Mouse (Mus musculus): Measurements from ENCODE around the gene Cnr2.
"Not testable (repeated sequence)": the region's sequence is repeated elsewhere in the genome, so short reads cannot be mapped to it uniquely, and the experiment has no call there.

The Cnr2 gene

DNA sequence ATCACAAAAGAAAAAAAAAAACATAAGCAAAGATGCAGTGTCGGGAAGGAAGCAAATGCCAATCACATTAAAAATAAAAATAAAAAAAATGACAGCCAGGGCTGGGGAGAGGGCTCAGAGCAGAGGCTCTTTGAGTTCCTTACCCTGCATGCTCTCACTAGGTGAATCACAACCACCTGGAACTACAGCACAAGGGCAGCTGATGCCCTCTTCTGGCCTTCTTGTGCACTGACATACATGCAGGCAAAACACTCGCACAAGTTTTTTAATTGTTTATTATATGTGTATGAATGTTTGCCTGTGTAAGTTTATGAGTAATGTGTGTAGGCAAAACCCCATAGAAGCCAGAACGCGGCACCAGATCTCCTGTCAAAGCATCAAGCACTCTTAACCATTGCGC lies 36.6 kb downstream of the Cnr2 start:
- DNase-seq (ENCODE audit: low spot score in 2 of 2) = no peak

DNA sequence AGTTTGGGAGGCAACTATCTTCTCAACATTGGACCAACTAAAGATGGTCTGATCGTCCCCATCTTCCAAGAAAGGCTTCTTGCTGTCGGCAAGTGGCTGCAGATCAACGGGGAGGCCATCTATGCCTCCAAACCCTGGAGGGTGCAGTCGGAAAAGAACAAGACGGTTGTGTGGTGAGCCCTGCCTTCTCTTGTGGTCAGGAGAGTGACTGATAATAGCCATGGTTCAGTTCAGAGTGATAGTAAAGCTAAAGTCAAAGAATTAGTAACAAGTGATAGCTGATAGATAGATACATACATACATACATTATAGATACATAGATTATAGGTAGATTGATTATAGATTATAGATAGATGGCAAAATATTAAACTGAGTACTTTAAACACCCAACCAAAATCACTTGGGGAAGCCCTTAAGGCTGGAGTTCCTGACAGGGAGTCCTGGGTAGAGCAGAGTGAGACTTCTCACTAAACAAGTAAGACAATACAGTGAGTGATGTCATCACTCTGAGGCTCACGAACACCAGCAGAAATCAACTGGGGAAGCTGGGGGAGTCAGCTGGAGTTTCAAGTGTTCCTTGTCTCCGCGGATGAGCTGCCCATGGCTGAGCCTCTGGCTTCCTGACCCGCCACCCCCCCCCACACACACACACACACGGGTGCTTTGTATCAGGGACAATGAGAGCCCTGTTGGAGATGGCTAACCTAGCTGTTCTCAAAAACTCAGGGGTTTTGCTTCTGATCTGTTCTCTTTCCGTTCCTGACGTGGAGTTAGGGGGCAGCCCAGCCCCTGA lies 39.7 kb downstream of the Cnr2 start:
- DNase-seq (ENCODE audit: low spot score in 2 of 2) = no peak

DNA sequence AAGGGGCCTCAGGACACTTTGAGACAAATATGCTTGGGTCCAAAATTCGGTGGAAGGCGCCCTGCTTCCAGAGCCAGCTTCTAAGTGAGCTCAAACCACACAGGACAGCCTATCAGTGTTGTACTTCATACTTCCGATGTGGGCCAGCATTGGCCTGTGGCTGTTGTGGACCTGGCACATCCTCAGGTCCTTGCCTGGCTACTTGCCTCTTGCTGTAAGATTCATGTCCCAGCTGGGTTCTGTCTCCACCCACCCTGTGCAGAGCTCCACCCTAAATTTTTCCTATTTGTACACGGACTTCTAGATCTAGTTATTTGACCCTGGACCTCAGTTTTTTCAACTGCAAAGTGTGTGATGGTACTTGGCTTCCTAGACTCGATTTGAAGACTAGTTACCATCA lies 40.3 kb downstream of the Cnr2 start:
- DNase-seq (ENCODE audit: low spot score in 2 of 2) = peak in 1 of 2 experiments; percentile 67

DNA sequence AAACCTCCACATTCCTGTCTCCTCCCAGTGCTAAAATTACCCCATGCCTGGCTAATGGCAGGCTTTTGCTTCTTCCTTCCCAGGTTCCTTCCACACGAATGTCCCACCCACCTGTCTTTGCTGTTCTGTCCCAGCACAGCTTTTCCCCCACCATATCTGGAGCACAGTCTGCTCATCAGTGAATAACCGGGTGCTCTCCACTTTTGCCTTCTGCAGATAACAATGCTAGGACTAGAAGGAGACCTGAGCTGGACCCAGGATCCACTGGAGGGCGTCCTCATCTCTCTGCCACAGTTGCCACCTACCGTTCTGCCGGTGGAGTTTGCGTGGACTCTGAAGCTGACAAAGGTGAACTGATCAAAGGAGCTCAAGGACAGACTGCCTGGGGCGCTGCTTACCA lies 43.7 kb downstream of the Cnr2 start:
- no peak for DNase-seq (ENCODE audit: low spot score in 2 of 2)

DNA sequence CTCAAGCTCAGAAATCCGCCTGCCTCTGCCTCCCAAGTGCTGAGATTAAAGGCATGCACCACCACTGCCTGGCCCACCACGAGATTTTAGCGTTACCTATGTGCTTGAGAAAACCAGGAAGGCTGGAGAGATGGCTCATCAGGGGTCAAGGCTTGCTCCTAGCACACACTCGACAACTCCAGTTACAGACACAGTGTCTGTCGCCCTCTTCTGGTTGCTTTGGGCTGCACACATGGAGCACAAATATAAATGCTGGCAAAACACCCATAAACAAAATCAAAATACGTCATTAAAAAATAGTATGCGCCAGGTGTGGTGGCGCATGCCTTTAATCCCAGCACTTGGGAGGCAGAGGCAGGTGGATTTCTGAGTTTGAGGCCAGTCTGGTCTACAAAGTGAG lies 45.8 kb downstream of the Cnr2 start:
- not testable (repeated sequence) for DNase-seq (ENCODE audit: low spot score in 2 of 2)

DNA sequence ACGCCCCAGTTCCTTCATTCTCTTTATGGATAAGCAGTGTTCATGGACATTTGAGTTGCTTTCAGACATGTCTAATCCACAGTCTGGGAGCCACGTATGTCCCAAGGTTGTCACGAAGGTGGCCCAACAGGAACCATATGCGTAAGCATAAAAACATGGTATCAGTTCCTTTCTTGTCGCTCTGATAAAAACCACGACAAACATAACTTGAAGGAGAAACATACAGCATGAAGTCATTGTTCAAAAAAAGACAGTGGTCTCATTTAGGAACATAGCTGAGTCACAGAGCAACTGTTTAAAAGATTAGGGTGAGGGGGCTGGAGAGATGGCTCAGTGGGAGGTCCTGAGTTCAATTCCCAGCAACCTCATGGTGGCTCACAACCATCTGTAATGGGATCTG lies 47.0 kb downstream of the Cnr2 start:
- no peak for DNase-seq (ENCODE audit: low spot score in 2 of 2)

DNA sequence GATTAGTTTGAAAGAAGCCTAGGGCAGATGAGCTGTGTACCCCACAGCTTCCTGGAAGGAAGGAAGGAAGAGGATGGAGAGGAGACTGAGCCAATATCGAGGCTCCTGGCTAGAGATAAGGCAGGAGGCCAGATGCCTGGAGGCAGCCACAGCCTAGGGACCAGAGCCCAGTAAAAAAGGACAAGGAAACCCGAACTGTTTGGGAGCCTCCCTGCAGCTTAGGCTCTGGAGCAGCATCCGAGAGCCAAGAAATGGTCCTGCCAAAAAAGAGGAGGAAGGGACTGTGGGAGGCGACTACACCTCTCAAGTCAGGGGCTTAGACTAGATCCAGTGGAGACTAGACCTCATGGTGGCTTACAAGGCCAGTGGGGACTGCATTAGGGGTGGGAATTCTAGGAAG lies 48.2 kb downstream of the Cnr2 start:
- DNase-seq (ENCODE audit: low spot score in 2 of 2) = no peak

DNA sequence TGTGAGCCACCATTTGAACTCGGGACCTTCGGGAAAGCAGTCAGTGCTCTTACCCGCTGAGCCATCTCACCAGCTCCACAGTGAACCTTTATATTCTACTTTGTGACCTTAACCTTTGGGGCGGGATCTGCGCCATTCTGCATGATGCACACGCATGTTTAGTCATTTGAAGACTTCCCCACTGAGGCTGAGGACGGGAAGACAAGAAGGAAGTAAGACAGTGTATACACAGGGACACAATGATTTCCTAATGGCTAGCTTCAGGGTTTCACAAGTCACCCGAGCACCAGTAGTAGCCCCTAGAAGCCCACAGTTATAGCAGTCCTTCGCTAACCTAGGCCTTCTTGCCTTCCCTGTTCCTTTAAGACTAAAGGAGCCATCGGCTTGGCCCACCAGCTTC lies 50.5 kb downstream of the Cnr2 start:
- DNase-seq (ENCODE audit: low spot score in 2 of 2) = no peak

DNA sequence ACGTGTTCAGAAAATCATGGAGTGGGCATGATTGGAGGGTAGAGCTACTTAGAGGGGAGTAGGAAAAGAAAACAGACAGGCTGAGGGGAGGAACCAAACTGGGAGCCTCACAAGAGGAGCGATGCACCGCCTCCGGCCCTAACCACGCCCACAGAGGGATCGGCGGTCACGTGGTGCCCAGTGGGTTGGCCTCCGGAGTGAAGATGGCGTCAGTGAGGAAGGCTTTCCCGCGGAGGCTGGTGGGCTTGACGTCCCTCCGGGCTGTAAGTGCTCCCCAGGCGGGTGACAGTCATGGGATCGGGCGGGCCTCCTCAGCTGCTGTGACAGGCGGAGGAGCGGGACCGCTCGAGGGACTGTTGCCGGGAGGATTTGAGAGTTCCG lies 51.1 kb downstream of the Cnr2 start, which contains the start of gene Hmgcl:
Gene Hmgcl (plus strand): TSS at position 171 of the 381 bp plus-strand sequence.
- DNase-seq (ENCODE audit: low spot score in 2 of 2) = peak; percentile 95 to 96

DNA sequence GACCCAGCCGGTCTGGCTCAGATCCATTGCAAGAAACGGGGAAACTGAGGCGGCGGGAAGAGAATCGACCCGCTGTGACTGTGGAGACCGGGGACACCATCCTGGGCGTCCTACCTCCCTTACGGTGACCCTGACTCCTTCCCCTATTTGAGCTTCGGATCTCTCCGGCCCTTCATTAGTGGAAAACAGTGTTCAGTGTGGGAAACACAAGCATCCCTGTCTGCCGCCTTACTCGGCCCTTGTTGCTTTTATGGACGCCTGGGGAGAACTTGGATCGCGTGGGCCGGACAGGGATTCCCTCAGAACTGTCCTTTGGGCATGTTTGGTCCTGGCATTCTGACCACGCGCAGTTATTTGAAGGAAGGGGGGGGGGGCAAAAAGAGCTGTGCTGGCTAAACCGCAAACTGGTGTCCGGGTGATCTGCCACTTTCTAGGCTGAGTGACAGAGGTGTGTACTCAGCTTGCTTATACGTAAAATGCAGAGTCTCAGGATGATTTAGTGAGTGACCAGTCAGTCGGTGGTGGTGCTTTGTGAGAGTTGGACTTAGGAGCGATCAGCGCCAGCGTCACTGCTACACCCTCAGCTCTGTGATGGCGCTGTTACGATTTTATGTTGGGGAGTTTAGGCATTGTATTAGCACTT lies 51.6 kb downstream of the Cnr2 start:
- no peak for DNase-seq (ENCODE audit: low spot score in 2 of 2)

DNA sequence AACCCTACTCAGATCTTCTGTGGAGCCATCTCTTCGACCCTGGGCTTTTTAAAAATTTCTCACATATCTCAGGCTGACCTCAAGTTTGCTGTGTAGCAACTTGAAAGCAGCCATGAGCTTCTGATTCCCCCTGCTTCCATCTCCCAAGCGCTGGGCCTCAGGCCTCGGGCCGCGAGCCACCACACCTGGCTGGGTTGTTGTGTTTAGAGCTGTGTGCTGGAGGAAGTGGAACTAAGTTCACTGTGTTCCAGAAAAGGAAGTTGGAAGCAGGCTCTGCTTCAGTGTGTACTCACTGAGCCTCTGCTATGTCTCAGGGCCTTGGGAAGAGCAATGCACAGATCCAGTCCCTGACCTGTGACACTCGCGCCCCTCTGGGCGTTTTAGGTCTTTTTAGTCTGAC lies 52.9 kb downstream of the Cnr2 start:
- DNase-seq (ENCODE audit: low spot score in 2 of 2) = no peak

DNA sequence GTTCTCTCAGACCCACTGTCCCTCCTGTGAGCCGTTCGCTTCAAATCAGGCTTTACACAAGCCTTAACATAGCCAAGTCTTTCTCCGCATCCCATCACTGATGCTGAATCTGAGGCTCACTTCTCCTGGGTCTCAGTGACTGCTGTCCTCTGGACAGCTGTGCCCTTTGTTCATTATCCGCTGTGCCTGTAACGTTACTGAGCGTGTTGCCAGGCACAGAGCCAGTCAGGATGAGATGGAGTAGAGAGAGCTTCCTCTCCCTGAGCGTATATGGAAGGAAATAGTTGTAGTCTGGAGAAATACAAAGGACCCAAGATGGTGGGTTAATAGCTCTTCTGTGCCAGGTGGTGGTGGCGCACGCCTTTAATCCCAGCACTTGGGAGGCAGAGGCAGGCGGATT lies 54.3 kb downstream of the Cnr2 start:
- DNase-seq (ENCODE audit: low spot score in 2 of 2) = no peak

DNA sequence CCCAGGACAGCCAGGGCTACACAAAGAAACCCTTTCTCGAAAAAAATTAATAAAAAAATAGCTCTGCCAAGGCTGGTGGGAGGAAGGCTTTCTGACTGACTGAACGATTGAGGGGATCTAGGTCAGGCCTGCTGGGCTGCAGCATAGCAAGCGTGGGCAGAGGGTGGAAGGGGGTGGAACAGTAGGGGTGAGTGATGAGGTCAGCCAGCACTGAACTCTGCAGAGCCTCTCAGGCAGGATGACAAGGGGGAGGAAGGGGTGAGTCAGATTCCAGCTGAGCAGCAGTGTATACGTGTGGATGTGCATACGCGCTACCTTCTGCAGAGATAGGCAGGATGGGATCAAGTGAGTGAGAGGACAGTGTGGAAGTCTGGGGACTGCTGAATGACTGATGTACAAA lies 54.7 kb downstream of the Cnr2 start:
- DNase-seq (ENCODE audit: low spot score in 2 of 2) = no peak

DNA sequence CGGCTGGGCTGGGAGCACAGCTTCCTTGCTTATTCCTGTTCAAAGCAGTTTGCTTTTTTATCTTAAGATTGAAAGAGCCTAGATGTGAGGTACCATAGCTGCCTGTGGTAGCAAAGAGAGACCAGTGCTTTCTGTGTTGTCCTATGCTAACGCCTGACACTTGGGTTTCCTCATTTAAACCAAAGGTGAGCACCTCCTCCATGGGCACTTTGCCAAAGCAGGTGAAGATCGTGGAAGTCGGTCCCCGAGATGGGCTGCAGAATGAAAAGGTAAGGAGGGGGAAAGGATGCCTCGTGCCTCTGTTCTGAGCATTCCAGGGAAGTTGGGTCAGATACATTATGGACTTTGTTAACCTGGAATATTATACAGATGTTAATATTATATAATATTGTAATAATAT lies 55.2 kb downstream of the Cnr2 start:
- no peak for DNase-seq (ENCODE audit: low spot score in 2 of 2)

DNA sequence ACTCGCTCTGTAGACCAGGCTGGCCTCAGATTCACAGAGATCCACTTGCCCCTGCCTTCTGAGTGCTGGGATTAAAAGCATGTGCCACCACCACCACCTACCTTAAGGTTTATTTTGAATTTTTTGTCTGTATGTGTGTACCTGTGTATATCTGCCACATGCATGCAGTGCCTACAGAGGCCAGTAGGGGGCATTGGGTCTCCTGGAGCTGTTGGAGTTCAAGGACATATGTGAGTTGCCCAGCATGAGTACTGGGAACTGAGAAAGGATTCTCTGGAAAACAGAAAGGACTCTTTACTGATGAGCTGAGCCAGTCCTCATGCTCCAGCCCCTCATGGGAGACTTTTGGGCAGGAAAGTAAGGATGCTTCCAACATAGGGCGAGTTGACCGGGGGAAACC lies 56.3 kb downstream of the Cnr2 start:
- no peak for DNase-seq (ENCODE audit: low spot score in 2 of 2)

DNA sequence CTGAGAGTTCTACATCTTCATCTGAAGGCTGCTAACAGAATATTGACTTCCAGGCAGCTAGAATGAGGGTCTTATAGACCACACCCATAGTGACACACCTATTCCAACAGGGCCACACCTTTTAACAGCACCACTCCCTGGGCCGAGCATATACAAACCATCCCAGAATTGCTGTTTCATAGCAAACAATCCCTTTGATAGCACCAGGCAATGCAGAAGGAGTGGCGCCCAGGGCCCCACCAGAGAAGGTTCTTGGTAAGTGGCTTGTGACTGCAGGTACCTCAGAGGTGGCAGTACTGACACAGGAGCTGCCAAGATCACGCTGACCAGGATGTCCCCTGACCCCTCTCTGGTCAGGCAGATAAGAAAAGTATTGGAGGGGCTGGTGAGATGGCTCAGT lies 58.0 kb downstream of the Cnr2 start:
- DNase-seq (ENCODE audit: low spot score in 2 of 2) = no peak

DNA sequence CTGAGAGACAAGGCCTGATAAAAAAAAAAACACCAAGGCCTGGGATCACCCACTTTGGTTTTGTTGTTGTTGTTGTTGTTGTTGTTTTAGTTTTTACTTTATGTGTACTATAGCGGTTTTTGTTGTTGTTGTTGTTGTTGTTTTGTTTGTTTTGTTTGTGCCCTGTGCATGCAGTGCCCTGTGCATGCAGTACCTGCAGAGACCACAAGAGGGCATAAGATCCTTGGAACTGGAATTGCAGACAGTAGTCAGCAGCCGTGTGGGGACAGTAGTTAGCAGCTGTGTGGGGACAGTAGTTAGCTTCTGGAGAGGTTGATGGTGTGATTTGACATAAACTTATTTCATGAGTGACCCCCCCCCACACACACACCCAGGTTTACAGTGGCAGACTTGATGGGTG lies 59.0 kb downstream of the Cnr2 start:
- DNase-seq (ENCODE audit: low spot score in 2 of 2) = peak; percentile 56 to 66

DNA sequence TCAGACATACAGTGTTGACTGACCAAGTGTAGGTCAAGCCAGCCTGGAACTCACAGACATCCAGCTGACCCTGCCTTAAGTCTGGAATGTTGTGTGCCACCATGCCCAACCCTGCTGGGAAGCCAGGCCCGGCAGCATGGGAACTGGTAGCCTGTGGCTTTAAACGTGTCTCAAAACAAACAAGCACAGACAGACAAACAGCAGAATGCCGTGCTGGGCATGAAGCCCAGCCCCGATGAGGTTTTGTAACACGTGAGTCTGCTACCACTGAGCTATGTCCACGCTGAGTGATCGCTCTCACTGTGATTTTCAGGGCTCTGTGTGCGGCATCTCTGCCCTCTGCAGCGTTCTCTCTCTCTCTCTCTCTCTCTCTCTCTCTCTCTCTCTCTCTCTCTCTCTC lies 60.7 kb downstream of the Cnr2 start:
- DNase-seq (ENCODE audit: low spot score in 2 of 2) = no peak

DNA sequence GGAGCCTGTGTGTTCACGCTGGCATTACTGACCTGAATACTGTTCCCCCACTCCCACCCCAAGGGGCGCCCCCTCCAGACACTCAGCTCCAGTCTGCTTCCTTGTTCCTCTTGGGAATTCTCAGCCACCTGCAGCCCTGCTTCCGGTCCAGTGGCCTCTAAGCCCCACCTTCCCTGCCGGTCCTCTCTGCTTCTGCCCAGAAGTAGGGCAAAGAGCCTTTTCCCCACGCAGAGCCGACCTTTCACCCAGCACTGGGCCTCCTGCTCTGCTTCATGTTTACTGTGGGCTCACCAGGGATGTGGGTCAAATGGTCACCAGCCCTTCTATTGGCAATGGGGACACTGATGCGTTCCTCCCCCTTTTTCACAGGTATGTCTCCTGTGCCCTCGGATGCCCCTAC lies 63.2 kb downstream of the Cnr2 start:
- peak; percentile 70 to 80 for DNase-seq (ENCODE audit: low spot score in 2 of 2)

DNA sequence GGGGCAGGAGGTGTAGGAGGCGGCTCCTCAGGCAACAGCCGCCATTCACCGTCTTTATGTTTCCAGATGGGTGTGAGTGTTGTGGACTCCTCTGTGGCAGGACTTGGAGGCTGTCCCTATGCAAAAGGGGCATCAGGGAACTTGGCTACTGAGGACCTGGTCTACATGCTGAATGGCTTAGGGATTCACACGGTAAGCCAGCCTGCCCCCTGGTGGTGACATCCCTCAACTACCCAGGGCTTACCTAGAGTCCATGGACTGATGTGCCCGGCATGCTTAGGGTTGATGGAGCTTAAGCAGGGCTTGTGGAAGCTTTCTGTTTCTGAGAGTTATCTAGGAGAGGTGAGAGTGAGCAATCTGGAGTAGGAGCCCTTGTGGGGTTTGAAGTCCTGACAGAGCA lies 65.5 kb downstream of the Cnr2 start:
- DNase-seq (ENCODE audit: low spot score in 2 of 2) = peak; percentile 70 to 83

DNA sequence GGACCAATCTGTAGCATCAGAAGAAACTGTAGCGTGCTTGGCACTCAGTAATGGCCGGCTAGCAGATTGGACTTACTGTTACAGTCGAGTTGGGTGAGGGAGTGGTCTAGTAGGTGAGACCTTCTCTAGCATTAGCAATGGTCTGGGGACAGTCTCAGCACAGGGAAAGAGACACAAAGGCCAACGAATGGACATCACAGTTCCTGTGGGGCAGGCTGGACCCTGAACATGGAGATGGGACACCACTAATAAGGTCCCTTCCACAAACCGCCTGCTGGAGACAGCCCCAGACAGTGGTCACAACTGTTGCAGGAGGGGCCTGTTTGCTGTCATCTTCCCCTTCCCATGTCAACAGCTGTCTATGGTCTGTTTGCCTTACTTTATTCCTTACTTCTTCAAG lies 66.5 kb downstream of the Cnr2 start:
- no peak for DNase-seq (ENCODE audit: low spot score in 2 of 2)

DNA sequence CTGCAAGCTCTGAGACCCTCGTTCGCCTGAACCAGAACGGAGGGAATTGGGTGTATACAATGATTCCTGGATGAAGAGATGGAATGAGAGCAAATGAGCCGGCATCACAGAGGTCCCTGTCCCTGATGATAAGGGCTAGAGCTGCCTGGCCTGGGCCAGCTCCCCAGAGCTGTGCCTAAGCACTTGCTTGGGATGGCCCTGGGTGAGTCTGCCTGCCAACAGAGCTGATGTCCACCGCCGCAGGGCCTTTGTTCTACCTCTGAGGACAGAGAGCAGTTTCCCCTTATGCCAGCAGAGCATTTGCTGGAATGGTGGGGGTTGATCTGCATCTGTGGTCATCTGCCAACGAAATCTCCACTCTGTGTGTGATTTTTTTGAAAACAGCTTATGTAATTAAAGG lies 67.0 kb downstream of the Cnr2 start:
- no peak for DNase-seq (ENCODE audit: low spot score in 2 of 2)

DNA sequence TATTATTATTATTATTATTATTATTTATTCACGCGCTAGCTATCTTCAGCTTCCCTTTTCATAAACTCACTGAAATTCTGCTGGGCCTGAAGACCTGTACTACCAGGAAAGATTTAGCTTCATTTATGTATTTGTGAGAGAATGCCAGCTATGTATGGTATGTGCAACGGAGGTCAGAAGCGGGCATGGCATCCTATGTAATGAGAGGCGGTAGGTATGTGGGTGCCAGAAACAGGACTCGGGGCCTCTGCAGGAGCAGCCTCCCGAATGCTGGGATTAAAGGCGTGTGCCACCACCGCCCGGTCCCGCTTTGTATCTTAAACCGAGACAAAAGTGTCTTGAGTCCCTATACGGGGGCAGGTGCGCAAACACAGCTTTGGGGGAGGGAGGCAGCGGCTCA lies 67.8 kb downstream of the Cnr2 start:
- DNase-seq (ENCODE audit: low spot score in 2 of 2) = no peak

All from urinary bladder, postnatal 36 days (tissue).